Mouse (Mus musculus) liver, embryonic 14.5 days (tissue): Measurements from ENCODE around the gene Pan3. TPM values are rescaled to one million over a fixed set of nuclear protein-coding genes. Genes with fewer than 3 reads are reported as not detected.

Experiments used
- ATAC-seq: fragments of 200-750 bp; cut with Nextera tagmentation; 2 replicates; pipeline ENCODE4 v1.8.0; 2017; ENCODE audit warnings: moderate number of reproducible peaks, mild to moderate bottlenecking, moderate library complexity; ENCODE audit not compliant: insufficient read depth
- DNase-seq, 3 experiments: peaks; one replicate each; pipeline ENCODE4 v3.0.0-alpha.2; 2012 to 2013; ENCODE audit warnings: low read depth in 3 of 3, low spot score in 3 of 3
- H3K27ac ChIP-seq: fragments of 300-500 bp; sonication (generic); 2 replicates; pipeline ENCODE4 v1.5.1; 2014; ENCODE audit warnings: moderate library complexity, mild to moderate bottlenecking, control low read depth, inconsistent platforms
- H3K27me3 ChIP-seq: fragments of 300-500 bp; sonication (generic); 2 replicates; pipeline ENCODE4 v1.6.1; 2014; ENCODE audit warnings: mild to moderate bottlenecking, low read length, moderate library complexity; ENCODE audit not compliant: control insufficient read depth, insufficient read depth
- H3K36me3 ChIP-seq: fragments of 300-500 bp; sonication (generic); replicated peaks from 2 replicates; pipeline ENCODE4 v1.6.1; 2014; ENCODE audit warnings: low read depth; ENCODE audit not compliant: control insufficient read depth, insufficient read depth
- H3K4me1 ChIP-seq, 2 experiments: fragments of 200-500 bp in 1 of 2; fragments of 300-500 bp in 1 of 2; sonication (generic) in 1 of 2; replicated peaks; 2 replicates each; pipeline ENCODE4 v1.6.1; 2012 to 2014; ENCODE audit warnings: antibody characterized with exemption in 1 of 2, inconsistent platforms in 1 of 2, low read length in 1 of 2; ENCODE audit not compliant: control insufficient read depth in 2 of 2, insufficient read depth in 2 of 2
- H3K4me2 ChIP-seq: fragments of 300-500 bp; sonication (generic); 2 replicates; pipeline ENCODE4 v1.6.1; 2014; ENCODE audit warnings: low read depth, mild to moderate bottlenecking, control low read depth, moderate library complexity
- H3K4me3 ChIP-seq, 2 experiments: fragments of 200-500 bp in 1 of 2; fragments of 300-500 bp in 1 of 2; sonication (generic) in 1 of 2; 2 replicates each; pipeline ENCODE4 v1.5.1; 2012 to 2014; ENCODE audit warnings: low read depth in 2 of 2, low read length in 2 of 2, mild to moderate bottlenecking in 2 of 2, control low read depth in 1 of 2, inconsistent platforms in 1 of 2, moderate library complexity in 1 of 2; ENCODE audit not compliant: insufficient read depth in 1 of 2
- H3K9ac ChIP-seq: fragments of 300-500 bp; sonication (generic); replicated peaks from 2 replicates; pipeline ENCODE4 v1.6.1; 2014; ENCODE audit warnings: mild to moderate bottlenecking, control low read depth, moderate library complexity
- H3K9me3 ChIP-seq: fragments of 300-500 bp; sonication (generic); 2 replicates; pipeline ENCODE4 v1.6.1; 2016; ENCODE audit warnings: low read length, mixed read lengths; ENCODE audit not compliant: control insufficient read depth
- CTCF ChIP-seq: IDR thresholded peaks from 2 replicates; pipeline ENCODE4 v1.5.1; 2016; ENCODE audit warnings: antibody characterized with exemption, low read depth, control low read depth
- EP300 ChIP-seq: IDR thresholded peaks from 2 replicates; pipeline ENCODE4 v1.6.1; 2016; ENCODE audit warnings: antibody characterized with exemption, low read depth
- WGBS: fragments of 180-500 bp; shearing (Covaris S2); extraction: QIAGEN DNeasy Blood & Tissue Kit; methylation state at CpG from one replicate; pipeline ENCODE4 v1.1.7; 2014; ENCODE audit not compliant: insufficient replicate concordance; 5-methylcytosine and 5-hydroxymethylcytosine counted together
- polyA plus RNA-seq, 2 experiments: library from polyadenylated mRNA; depleted of rRNA in 1 of 2; stranded (reverse) in 1 of 2; unstranded in 1 of 2; fragments of >200 nt; fragmentation: Nextera tagmentation in 1 of 2; extraction: Ambion mirVana in 1 of 2; gene quantifications; 2 replicates each; pipeline versions ENCODE4 v1.2.1 to v1.2.3; 2012 to 2014

Pan3 gene
- polyA plus RNA-seq (2012; rRNA removed) (11.5 and 17.2 TPM in 2 replicates), polyA plus RNA-seq (2014; fragmentation: Nextera tagmentation; extraction: Ambion mirVana) (31.3 and 33.3 TPM in 2 replicates)

DNA sequence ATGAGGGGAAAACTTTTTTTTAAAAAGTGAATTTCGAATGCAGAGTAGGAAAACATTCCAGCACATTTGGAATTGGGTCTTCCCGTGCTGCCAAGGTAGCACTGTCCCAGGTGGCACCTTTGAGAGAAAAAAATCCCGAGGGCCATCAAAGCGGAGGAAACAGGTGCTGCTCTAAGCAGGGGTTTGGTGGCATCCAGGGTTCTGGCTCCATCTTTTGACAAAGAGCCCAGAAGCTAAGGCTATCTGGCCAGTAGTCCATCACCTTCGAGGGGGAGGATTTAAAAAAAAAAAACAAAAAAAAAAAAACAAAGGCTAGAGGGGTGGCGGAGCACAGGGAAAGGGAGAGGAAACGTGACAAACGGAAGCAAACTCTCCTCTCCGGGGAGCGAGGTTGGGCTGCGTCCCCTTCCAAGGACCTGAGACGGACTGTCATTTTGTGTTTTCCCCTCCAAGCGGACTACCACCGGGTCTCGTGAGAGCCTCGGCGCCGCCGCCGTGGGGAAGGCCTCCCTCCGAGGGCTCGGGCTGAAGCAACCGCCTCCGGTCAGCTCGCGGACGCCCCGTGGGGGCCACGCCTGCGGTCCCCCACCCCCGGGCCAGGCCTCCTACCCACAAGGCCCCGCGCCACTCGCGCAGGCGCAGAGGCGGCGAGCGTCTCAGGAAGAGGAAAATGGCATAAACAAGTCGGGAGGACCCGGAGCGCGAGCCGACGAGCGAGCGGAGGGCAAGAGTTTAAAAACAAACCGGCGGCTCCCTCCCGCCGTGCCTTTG, at the start of gene Pan3:
Gene Pan3, plus strand, starts transcription at position 627 of the 771 bp plus-strand sequence.
- peaks cover 8% of the 10 kb centered on the region for H3K36me3 ChIP-seq
- H3K27ac ChIP-seq = peak within 1 kb of the TSS; percentile 97
- no peaks in the 10 kb centered on the region for H3K27me3 ChIP-seq
- H3K4me3 ChIP-seq = peak within 1 kb of the TSS; percentile 69 to 95
- TF ChIP-seq CTCF (no peak), EP300 (no peak)
- DNase-seq (peak; percentile 86 to 88 (median 86)), ATAC-seq (peak; percentile 87)
- H3K4me1 ChIP-seq = peaks cover 33 to 37% of the 10 kb centered on the region in 2 experiments
- WGBS = under 1% methylated on average over 51 of the region's 51 CpGs
- H3K9ac ChIP-seq = peak within 1 kb of the TSS; percentile 98
- no peaks in the 10 kb centered on the region for H3K9me3 ChIP-seq
- peak within 1 kb of the TSS; percentile 56 for H3K4me2 ChIP-seq

DNA sequence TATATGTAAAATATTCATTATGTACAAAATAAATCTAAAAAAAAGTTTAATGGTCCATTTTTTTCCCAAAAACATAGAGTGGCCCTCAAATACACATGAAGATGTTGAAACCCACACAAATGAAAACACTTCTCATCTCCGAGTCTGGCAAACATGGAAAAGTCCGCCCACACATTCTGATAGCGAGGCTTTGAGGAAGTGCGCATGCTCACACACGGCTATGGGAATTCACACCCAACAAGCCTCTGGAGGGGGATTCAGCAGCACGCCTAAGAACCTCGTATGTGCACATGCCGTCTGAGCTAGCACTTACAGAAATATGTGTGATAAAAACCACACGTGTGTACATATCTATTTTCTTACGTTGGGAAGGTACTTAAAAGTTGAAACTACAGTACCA, 48.6 kb upstream of the Pan3 start:
- H3K4me2 ChIP-seq = no peak overlapping the region
- no peak for TF ChIP-seq EP300
- TF ChIP-seq CTCF = no peak
- no peaks in the 10 kb centered on the region for H3K36me3 ChIP-seq
- no peak overlapping the region for H3K27ac ChIP-seq
- H3K9me3 ChIP-seq = no peaks in the 10 kb centered on the region
- H3K4me1 ChIP-seq = 0 out of 4 replicates have a peak, but pooled peaks cover 0 to 1% of the 10 kb centered on the region in 2 experiments
- no peaks in the 10 kb centered on the region for H3K27me3 ChIP-seq
- no peak for ATAC-seq
- no peak overlapping the region for H3K9ac ChIP-seq
- WGBS = 72% methylated on average over 10 of the region's 10 CpGs
- DNase-seq = peak in 2 of 3 experiments; percentile 42 to 54
- no peak overlapping the region for H3K4me3 ChIP-seq

DNA sequence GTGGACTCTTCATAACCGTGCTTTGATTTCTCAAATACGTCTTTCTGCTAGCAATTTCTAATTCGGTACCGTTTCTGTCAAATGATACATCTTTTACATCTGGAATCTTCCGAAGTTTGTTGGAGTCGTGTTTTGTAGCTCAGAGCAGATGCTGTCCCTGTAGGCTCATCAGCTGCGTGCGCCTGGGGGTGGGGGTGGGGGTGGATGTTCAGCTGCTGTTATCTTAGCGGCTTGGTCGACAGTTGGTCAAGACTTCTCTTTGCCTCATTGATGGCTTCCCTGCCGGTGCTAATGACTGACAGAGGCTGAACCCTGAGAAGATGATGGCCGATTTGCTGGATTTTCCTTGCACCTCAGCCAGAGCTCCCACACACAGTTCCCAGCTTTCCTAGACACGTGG, 43.1 kb upstream of the Pan3 start:
- no peaks in the 10 kb centered on the region for H3K36me3 ChIP-seq
- H3K9ac ChIP-seq = no peak overlapping the region
- H3K9me3 ChIP-seq = no peaks in the 10 kb centered on the region
- no peak for DNase-seq
- H3K4me1 ChIP-seq = peaks cover 17 to 40% of the 10 kb centered on the region in 2 experiments
- 60% methylated on average over 13 of the region's 13 CpGs for WGBS
- H3K27ac ChIP-seq = no peak overlapping the region
- H3K4me2 ChIP-seq = no peak overlapping the region
- peak; percentile 31; the same call in 1 of the 2 replicates for ATAC-seq
- H3K4me3 ChIP-seq = no peak overlapping the region
- TF ChIP-seq CTCF = no peak
- no peak for TF ChIP-seq EP300
- no peaks in the 10 kb centered on the region for H3K27me3 ChIP-seq

DNA sequence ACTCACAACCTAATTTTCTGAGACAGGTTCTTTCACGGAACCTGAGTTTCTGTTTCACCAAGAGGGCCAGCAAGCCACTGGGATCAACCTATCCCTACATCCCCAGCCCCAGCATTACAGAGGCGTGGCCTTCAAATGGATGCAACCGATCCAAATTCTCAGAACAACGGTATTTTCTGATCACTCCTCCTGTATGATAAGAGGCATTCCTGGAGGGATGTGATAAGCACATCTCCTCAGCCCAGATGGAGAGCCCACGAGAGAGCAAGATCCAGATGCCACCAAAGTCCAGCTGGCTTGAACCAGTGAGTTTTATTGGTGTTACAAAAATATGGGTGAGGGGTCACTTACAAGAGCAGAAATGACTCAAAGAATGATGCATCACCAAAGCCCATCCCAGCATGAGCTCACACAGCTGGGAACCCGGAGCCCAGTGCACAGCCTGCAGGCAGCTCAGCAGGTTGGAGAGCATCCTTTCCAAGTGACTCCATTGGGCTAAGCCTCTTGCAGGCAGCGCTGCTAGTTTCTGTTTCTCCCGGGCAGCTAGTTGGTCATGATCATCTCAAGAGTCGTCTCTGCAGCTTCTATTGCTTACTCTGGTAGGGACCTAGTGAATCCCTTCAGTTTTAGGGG, 41.5 kb upstream of the Pan3 start:
- TF ChIP-seq EP300 (peak; percentile 89), CTCF (no peak)
- Histone ChIP-seq H3K4me2 (peak overlapping the region; percentile 52), H3K36me3 (no peaks in the 10 kb centered on the region), H3K9ac (peak overlapping the region; percentile 12; the same call in 1 of the 2 replicates), H3K4me3 (peak overlapping the region in 1 of 2 experiments; percentile 8; a peak in 1 of 4 replicates), H3K27ac (peak overlapping the region; percentile 53), H3K27me3 (no peaks in the 10 kb centered on the region), H3K9me3 (no peaks in the 10 kb centered on the region), H3K4me1 (peaks cover 17 to 40% of the 10 kb centered on the region in 2 experiments)
- 28% methylated on average over 9 of the region's 9 CpGs for WGBS
- DNase-seq (peak; percentile 59 to 75 (median 61)), ATAC-seq (peak; percentile 93)

DNA sequence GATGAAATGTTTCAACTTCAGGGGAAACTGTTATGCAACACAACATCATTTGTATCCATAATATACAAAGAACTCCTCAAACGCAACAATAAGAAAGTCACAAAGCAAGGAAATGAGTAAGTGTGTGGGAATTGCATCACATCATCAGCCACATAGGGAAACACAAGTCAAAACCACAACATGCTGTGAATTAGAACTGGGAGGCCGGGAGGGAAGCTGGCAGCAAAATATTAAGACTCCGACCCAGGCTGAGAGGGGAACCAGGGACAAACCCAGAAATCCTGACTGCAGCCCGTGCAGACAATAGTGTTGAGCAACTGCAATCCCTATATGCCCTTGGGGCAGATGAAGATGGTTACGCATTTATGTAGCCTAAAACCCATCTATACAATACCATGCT, 40.9 kb upstream of the Pan3 start:
- Histone ChIP-seq H3K27me3 (no peaks in the 10 kb centered on the region), H3K36me3 (no peaks in the 10 kb centered on the region), H3K9me3 (no peaks in the 10 kb centered on the region), H3K4me1 (peaks cover 17 to 40% of the 10 kb centered on the region in 2 experiments), H3K9ac (no peak overlapping the region), H3K27ac (peak overlapping the region; percentile 53; the same call in 1 of the 2 replicates), H3K4me2 (peak overlapping the region; percentile 52), H3K4me3 (peak overlapping the region in 1 of 2 experiments; percentile 8; a peak in 1 of 4 replicates)
- 45% methylated on average over 5 of the region's 5 CpGs for WGBS
- no peak for DNase-seq
- ATAC-seq = no peak
- TF ChIP-seq CTCF (no peak), EP300 (no peak)
